Mouse (Mus musculus): ENCODE data around the gene Pygo1. TPM values are rescaled to one million over a fixed set of nuclear protein-coding genes. Genes with fewer than 3 reads are reported as not detected.

Pygo1 gene
- 1.9 TPM in 2 replicates for polyA plus RNA-seq (2015; fragmentation: Nextera tagmentation; extraction: Ambion mirVana)

DNA sequence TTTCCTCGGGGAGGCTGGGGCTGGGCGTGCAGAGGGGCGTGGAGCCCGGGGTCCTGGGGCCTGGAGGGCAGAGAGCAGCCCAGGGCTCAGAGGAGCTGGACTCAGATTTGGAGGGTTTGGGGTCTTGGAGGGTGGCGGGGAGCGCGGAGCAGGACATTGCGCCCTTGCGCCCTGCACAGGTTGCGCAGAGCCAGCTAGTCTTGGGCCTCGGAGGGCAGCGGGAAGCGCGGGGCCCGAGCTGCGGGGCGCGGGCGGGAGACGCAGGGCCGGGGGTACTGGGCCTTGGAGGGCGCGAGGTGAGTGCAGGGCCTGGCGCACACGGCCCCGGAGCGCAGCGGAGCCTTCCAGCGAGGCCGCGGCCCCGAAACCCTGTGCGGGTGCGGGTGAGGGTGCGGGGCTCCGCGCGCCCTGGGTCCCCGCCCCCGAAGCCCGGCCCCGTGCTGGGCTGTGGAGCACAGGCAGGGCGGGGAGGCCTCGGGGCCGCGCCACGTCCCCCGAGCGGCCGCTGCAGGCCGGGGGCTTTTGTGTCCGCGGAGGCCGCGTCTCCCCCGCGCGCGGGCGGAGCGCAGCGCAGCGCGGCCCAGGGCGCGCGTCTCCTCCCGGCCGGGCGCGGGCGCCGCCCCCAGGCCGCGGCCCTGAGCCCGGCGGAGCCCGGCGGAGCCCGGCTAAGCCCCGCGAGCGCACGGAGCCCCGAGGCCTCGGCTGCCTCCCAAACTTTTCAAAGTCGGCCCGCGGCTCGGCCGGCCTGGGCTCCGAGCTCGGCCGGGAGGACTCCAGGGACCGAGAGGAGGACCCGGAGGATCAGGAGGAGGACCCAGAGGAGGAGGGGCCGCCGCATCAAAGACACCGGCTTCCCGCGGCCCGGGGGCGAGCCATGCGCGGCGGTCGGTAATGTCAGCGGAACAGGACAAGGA lies at the start of gene Pygo1:
Pygo1 (plus strand) TSS at position 625 of the 914 bp plus-strand sequence.
- peak within 1 kb of the TSS; percentile 76 for H3K27ac ChIP-seq (ENCODE audit: low read length)
- under 1% methylated on average over 90 of the region's 108 CpGs for WGBS

DNA sequence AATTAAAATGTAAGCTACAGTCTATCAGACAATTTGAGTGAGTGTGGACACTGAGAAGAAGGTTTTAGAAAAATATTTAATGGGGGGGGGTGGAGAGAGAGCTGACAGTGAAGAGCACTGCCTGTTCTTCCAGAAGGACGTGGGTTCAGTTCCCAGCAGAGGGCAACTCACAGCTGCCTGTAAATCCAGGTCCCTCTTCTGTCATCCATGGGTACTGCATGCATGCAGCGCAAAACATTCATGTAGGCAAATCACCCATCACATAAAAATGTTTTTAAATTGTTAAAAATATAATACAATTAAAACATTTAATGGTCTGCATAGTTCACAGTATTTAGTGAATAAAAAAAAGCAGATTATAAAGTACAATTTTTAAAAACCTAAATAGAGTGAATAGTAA lies 49.6 kb upstream of the Pygo1 start:
- ATAC-seq (replicated peaks; ENCODE audit: extremely low read depth, insufficient read depth, low FRiP score), result no peak
- H3K4me1 ChIP-seq (ENCODE audit: control insufficient read depth, insufficient read depth, low read length), result peaks cover 20% of the 10 kb centered on the region
- H3K9me3 ChIP-seq (replicated peaks; ENCODE audit: control insufficient read depth, low read length), result no peaks in the 10 kb centered on the region
- no peaks in the 10 kb centered on the region for H3K27me3 ChIP-seq (ENCODE audit: control insufficient read depth, insufficient read depth, low read length)
- H3K27ac ChIP-seq (ENCODE audit: low read length), result no peak overlapping the region
- 89% methylated on average over 2 of the region's 2 CpGs for WGBS
- H3K4me3 ChIP-seq (ENCODE audit: low read length), result no peak overlapping the region
- no peak overlapping the region for H3K9ac ChIP-seq (ENCODE audit: low read length)
- H3K36me3 ChIP-seq (ENCODE audit: control insufficient read depth, insufficient read depth), result no peaks in the 10 kb centered on the region
- H3K4me2 ChIP-seq (ENCODE audit: low read depth, low read length), result no peak overlapping the region

More for the DNA sequence above, at the start of gene Pygo1:
- peak; percentile 89 for ATAC-seq (replicated peaks; ENCODE audit: extremely low read depth, insufficient read depth, low FRiP score)
- H3K9me3 ChIP-seq (replicated peaks; ENCODE audit: control insufficient read depth, low read length), result no peaks in the 10 kb centered on the region
- H3K4me1 ChIP-seq (ENCODE audit: control insufficient read depth, insufficient read depth, low read length), result no peaks in the 10 kb centered on the region; the same call in 1 of the 2 replicates
- no peaks in the 10 kb centered on the region for H3K36me3 ChIP-seq (ENCODE audit: control insufficient read depth, insufficient read depth)
- peaks cover 7% of the 10 kb centered on the region for H3K27me3 ChIP-seq (ENCODE audit: control insufficient read depth, insufficient read depth, low read length)
- H3K4me2 ChIP-seq (ENCODE audit: low read depth, low read length), result peak within 1 kb of the TSS; percentile 92
- peak within 1 kb of the TSS; percentile 81 for H3K4me3 ChIP-seq (ENCODE audit: low read length)
- peak within 1 kb of the TSS; percentile 86 for H3K9ac ChIP-seq (ENCODE audit: low read length)

DNA sequence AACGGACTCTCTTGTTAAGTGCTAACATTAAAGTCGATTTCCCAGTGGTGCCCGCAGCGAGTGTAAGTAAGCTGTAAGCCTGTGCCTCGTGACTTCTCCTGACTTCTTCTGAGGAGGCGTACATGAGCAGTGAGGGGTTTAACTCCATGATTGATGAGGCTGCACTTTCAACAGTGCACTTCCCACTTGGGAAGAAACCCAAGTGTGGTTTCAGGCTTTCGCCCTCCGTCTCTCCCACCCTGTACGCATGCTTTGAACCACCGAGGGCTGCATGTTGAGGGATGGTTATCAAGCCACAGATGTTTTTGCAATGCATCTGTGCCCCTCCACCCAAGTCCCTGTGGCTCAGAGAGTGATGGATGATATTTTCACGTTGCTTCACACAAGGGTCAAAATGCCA lies 47.5 kb upstream of the Pygo1 start:
- H3K4me3 ChIP-seq (ENCODE audit: low read length), result no peak overlapping the region
- H3K36me3 ChIP-seq (ENCODE audit: control insufficient read depth, insufficient read depth), result no peaks in the 10 kb centered on the region
- no peak overlapping the region for H3K4me2 ChIP-seq (ENCODE audit: low read depth, low read length)
- H3K4me1 ChIP-seq (ENCODE audit: control insufficient read depth, insufficient read depth, low read length), result peaks cover 15% of the 10 kb centered on the region
- 47% methylated on average over 11 of the region's 11 CpGs for WGBS
- H3K9me3 ChIP-seq (replicated peaks; ENCODE audit: control insufficient read depth, low read length), result no peaks in the 10 kb centered on the region
- H3K9ac ChIP-seq (ENCODE audit: low read length), result no peak overlapping the region
- no peaks in the 10 kb centered on the region for H3K27me3 ChIP-seq (ENCODE audit: control insufficient read depth, insufficient read depth, low read length)
- ATAC-seq (replicated peaks; ENCODE audit: extremely low read depth, insufficient read depth, low FRiP score), result no peak
- no peak overlapping the region for H3K27ac ChIP-seq (ENCODE audit: low read length)

GRCm38 (mm10) chr9:72878656-72879055 lies 46.8 kb upstream of the Pygo1 start:
- no peaks in the 10 kb centered on the region for H3K36me3 ChIP-seq (ENCODE audit: control insufficient read depth, insufficient read depth)
- no peaks in the 10 kb centered on the region for H3K27me3 ChIP-seq (ENCODE audit: control insufficient read depth, insufficient read depth, low read length)
- H3K4me2 ChIP-seq (ENCODE audit: low read depth, low read length), result no peak overlapping the region
- 55% methylated on average over 6 of the region's 6 CpGs for WGBS
- no peak overlapping the region for H3K27ac ChIP-seq (ENCODE audit: low read length)
- H3K9me3 ChIP-seq (replicated peaks; ENCODE audit: control insufficient read depth, low read length), result no peaks in the 10 kb centered on the region
- peaks cover 15% of the 10 kb centered on the region for H3K4me1 ChIP-seq (ENCODE audit: control insufficient read depth, insufficient read depth, low read length)
- no peak for ATAC-seq (replicated peaks; ENCODE audit: extremely low read depth, insufficient read depth, low FRiP score)
- H3K4me3 ChIP-seq (ENCODE audit: low read length), result no peak overlapping the region
- H3K9ac ChIP-seq (ENCODE audit: low read length), result no peak overlapping the region

DNA sequence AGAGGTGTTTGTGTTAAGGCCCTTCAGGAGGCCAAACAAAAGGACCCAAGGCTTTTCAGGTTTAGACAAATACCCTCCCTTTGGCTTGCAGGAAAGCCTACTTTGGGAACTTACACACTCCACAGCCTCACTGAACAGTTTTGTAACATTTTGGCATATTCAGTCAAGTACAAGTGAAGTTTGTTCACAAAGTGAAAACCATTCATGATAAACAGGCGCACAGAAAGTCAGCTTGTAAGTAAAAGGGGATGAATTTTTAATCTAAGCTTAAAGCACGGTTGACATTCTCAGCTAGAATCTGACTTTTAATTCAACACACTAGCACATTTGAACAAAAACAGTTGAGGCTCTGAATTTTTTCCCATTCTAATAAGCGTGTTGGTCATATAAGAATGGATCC lies 45.8 kb upstream of the Pygo1 start:
- Histone ChIP-seq H3K9ac (ENCODE audit: low read length) (no peak overlapping the region), H3K4me3 (ENCODE audit: low read length) (no peak overlapping the region), H3K27ac (ENCODE audit: low read length) (no peak overlapping the region), H3K27me3 (ENCODE audit: control insufficient read depth, insufficient read depth, low read length) (no peaks in the 10 kb centered on the region), H3K4me2 (ENCODE audit: low read depth, low read length) (no peak overlapping the region), H3K36me3 (ENCODE audit: control insufficient read depth, insufficient read depth) (no peaks in the 10 kb centered on the region), H3K4me1 (ENCODE audit: control insufficient read depth, insufficient read depth, low read length) (peaks cover 15% of the 10 kb centered on the region), H3K9me3 (replicated peaks; ENCODE audit: control insufficient read depth, low read length) (no peaks in the 10 kb centered on the region)
- ATAC-seq (replicated peaks; ENCODE audit: extremely low read depth, insufficient read depth, low FRiP score), result no peak
- 84% methylated on average over 3 of the region's 3 CpGs for WGBS

DNA sequence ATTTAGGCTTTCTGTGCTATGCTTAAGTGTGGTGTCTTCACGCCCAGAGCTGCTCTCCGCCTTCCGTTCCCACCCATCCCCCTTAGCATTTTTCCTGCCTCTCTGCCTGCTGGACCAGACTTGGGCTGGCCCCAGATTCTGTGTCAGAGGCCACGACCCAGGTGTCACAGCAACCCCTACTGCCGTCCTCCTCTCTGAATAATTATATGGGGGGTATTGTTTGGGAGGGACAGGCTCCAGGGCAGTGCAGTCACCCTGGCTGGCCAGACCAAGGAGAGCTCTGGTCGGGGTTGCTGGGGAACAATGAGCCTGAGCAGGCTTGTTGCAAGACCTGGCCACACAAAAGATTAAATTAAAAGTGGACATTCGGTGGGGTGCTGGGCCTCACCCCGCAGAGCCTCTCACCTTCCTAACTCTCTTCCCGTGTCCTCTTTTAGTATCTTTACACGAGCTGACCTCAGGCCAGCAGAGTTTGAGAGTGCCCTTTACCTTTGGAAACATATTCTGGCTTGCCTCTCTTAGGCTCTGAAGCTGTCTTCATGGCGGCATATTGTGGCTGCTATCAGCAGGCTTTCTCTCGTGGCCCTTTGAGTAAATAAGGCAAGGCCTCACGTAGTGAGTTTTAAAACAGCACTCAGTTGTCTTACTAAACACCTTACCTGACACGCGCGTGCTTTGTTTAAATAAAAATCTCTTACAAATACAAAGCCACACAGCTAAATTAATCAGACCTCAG lies 45.1 kb upstream of the Pygo1 start:
- H3K27ac ChIP-seq (ENCODE audit: low read length), result peak overlapping the region; percentile 69
- 0 out of 2 replicates have a peak, but pooled peaks have one; percentile 35 for ATAC-seq (replicated peaks; ENCODE audit: extremely low read depth, insufficient read depth, low FRiP score)
- H3K4me3 ChIP-seq (ENCODE audit: low read length), result no peak overlapping the region
- H3K9me3 ChIP-seq (replicated peaks; ENCODE audit: control insufficient read depth, low read length), result no peaks in the 10 kb centered on the region
- WGBS, result 36% methylated on average over 16 of the region's 16 CpGs
- H3K9ac ChIP-seq (ENCODE audit: low read length), result peak overlapping the region; percentile 17; the same call in 1 of the 2 replicates
- H3K27me3 ChIP-seq (ENCODE audit: control insufficient read depth, insufficient read depth, low read length), result no peaks in the 10 kb centered on the region
- H3K4me1 ChIP-seq (ENCODE audit: control insufficient read depth, insufficient read depth, low read length), result peaks cover 15% of the 10 kb centered on the region
- no peak overlapping the region for H3K4me2 ChIP-seq (ENCODE audit: low read depth, low read length)
- no peaks in the 10 kb centered on the region for H3K36me3 ChIP-seq (ENCODE audit: control insufficient read depth, insufficient read depth)

- Histone ChIP-seq H3K4me2 (ENCODE audit: low read depth, low read length) (peak overlapping the region; percentile 40), H3K9me3 (replicated peaks; ENCODE audit: control insufficient read depth, low read length) (no peaks in the 10 kb centered on the region), H3K9ac (ENCODE audit: low read length) (peak overlapping the region; percentile 56; the same call in 1 of the 2 replicates), H3K4me3 (ENCODE audit: low read length) (no peak overlapping the region; the same call in 1 of the 2 replicates), H3K27ac (ENCODE audit: low read length) (peak overlapping the region; percentile 69), H3K4me1 (ENCODE audit: control insufficient read depth, insufficient read depth, low read length) (peaks cover 15% of the 10 kb centered on the region), H3K27me3 (ENCODE audit: control insufficient read depth, insufficient read depth, low read length) (no peaks in the 10 kb centered on the region), H3K36me3 (ENCODE audit: control insufficient read depth, insufficient read depth) (no peaks in the 10 kb centered on the region)
- 25% methylated on average over 15 of the region's 15 CpGs for WGBS
- ATAC-seq (replicated peaks; ENCODE audit: extremely low read depth, insufficient read depth, low FRiP score), result peak; percentile 72
Observed at GRCm38 (mm10) chr9:72881026-72881768, 44.2 kb upstream of the Pygo1 start.

DNA sequence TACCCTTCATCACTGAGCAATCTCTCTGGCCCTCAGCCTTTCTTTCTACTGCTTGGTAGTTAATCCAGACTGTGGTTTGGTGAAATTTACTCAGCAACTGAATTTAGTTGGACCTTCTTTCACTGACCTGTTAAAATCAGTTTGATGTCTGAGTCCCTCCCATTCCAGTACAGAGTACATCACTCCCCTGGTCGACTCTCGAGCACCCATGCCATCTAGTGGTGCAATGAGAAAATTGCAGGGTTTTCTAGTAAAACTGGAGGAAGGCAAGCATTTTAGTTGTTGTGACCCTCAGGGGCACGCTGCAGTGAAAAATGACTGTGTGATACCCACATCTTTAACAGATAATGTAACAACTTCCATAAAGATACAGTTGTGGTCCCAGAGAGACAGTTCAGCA lies 41.5 kb upstream of the Pygo1 start:
- 13% methylated on average over 3 of the region's 3 CpGs for WGBS
- no peak overlapping the region for H3K9ac ChIP-seq (ENCODE audit: low read length)
- H3K4me2 ChIP-seq (ENCODE audit: low read depth, low read length), result no peak overlapping the region
- no peaks in the 10 kb centered on the region for H3K9me3 ChIP-seq (replicated peaks; ENCODE audit: control insufficient read depth, low read length)
- no peak overlapping the region for H3K4me3 ChIP-seq (ENCODE audit: low read length)
- ATAC-seq (replicated peaks; ENCODE audit: extremely low read depth, insufficient read depth, low FRiP score), result no peak; the same call in 1 of the 2 replicates
- H3K27me3 ChIP-seq (ENCODE audit: control insufficient read depth, insufficient read depth, low read length), result no peaks in the 10 kb centered on the region
- no peak overlapping the region for H3K27ac ChIP-seq (ENCODE audit: low read length)
- H3K4me1 ChIP-seq (ENCODE audit: control insufficient read depth, insufficient read depth, low read length), result peaks cover 15% of the 10 kb centered on the region
- H3K36me3 ChIP-seq (ENCODE audit: control insufficient read depth, insufficient read depth), result no peaks in the 10 kb centered on the region

Data from heart, embryonic 16.5 days (tissue).